Mouse (Mus musculus): ENCODE data around the gene Ppp3ca. TPM values are rescaled to one million over a fixed set of nuclear protein-coding genes. Genes with fewer than 3 reads are reported as not detected.

The Ppp3ca gene
- polyA plus RNA-seq, 1 experiment, result 29.4 TPM

- H3K4me1 ChIP-seq (ENCODE audit: control insufficient read depth, insufficient read depth, low read length), result no peaks in the 10 kb centered on the region
- H3K27me3 ChIP-seq (ENCODE audit: control insufficient read depth, insufficient read depth, low read length, poor library complexity, severe bottlenecking), result no peaks in the 10 kb centered on the region
- no peak overlapping the region for H3K27ac ChIP-seq (ENCODE audit: insufficient read depth, low read length)
- TF ChIP-seq EP300 (IDR thresholded peaks at IDR 0.05; ENCODE audit: insufficient read depth, low read depth, low read length) (no peak), CTCF (IDR thresholded peaks at IDR 0.05; ENCODE audit: low read depth, low read length) (no peak), POLR2A (IDR thresholded peaks at IDR 0.05; ENCODE audit: insufficient read depth, low read length) (no peak)
- no peak overlapping the region for H3K4me3 ChIP-seq (ENCODE audit: low read depth, low read length)
- no peaks in the 10 kb centered on the region for H3K9me3 ChIP-seq (replicated peaks; ENCODE audit: control insufficient read depth, insufficient read depth, low read length, poor library complexity, severe bottlenecking)
- H3K9ac ChIP-seq (ENCODE audit: low read depth, poor library complexity, severe bottlenecking), result no peak overlapping the region
- no peaks in the 10 kb centered on the region for H3K36me3 ChIP-seq (ENCODE audit: control insufficient read depth, insufficient read depth, low read length, poor library complexity, severe bottlenecking)
These were observed 296.9 kb downstream of the Ppp3ca start for GRCm38 (mm10) chr3:136966786-136967185.

- no peaks in the 10 kb centered on the region for H3K27me3 ChIP-seq (ENCODE audit: control insufficient read depth, insufficient read depth, low read length, poor library complexity, severe bottlenecking)
- no peaks in the 10 kb centered on the region for H3K4me1 ChIP-seq (ENCODE audit: control insufficient read depth, insufficient read depth, low read length)
- no peaks in the 10 kb centered on the region for H3K36me3 ChIP-seq (ENCODE audit: control insufficient read depth, insufficient read depth, low read length, poor library complexity, severe bottlenecking)
- H3K4me3 ChIP-seq (ENCODE audit: low read depth, low read length), result no peak overlapping the region
- no peak overlapping the region for H3K9ac ChIP-seq (ENCODE audit: low read depth, poor library complexity, severe bottlenecking)
- no peak overlapping the region for H3K27ac ChIP-seq (ENCODE audit: insufficient read depth, low read length)
- no peaks in the 10 kb centered on the region for H3K9me3 ChIP-seq (replicated peaks; ENCODE audit: control insufficient read depth, insufficient read depth, low read length, poor library complexity, severe bottlenecking)
- no peak for TF ChIP-seq POLR2A (IDR thresholded peaks at IDR 0.05; ENCODE audit: insufficient read depth, low read length)
- no peak for TF ChIP-seq CTCF (IDR thresholded peaks at IDR 0.05; ENCODE audit: low read depth, low read length)
- TF ChIP-seq EP300 (IDR thresholded peaks at IDR 0.05; ENCODE audit: insufficient read depth, low read depth, low read length), result no peak
These were observed 297.6 kb downstream of the Ppp3ca start for GRCm38 (mm10) chr3:136967510-136967909.

GRCm38 (mm10) chr3:136969796-136970195 is 299.9 kb downstream of the Ppp3ca start:
- Histone ChIP-seq H3K9me3 (replicated peaks; ENCODE audit: control insufficient read depth, insufficient read depth, low read length, poor library complexity, severe bottlenecking) (no peaks in the 10 kb centered on the region), H3K27me3 (ENCODE audit: control insufficient read depth, insufficient read depth, low read length, poor library complexity, severe bottlenecking) (no peaks in the 10 kb centered on the region), H3K36me3 (ENCODE audit: control insufficient read depth, insufficient read depth, low read length, poor library complexity, severe bottlenecking) (no peaks in the 10 kb centered on the region), H3K4me1 (ENCODE audit: control insufficient read depth, insufficient read depth, low read length) (no peaks in the 10 kb centered on the region), H3K27ac (ENCODE audit: insufficient read depth, low read length) (no peak overlapping the region), H3K9ac (ENCODE audit: low read depth, poor library complexity, severe bottlenecking) (no peak overlapping the region), H3K4me3 (ENCODE audit: low read depth, low read length) (no peak overlapping the region)
- TF ChIP-seq POLR2A (IDR thresholded peaks at IDR 0.05; ENCODE audit: insufficient read depth, low read length) (no peak), EP300 (IDR thresholded peaks at IDR 0.05; ENCODE audit: insufficient read depth, low read depth, low read length) (no peak), CTCF (IDR thresholded peaks at IDR 0.05; ENCODE audit: low read depth, low read length) (no peak)

GRCm38 (mm10) chr3:136977859-136978258 is 307.9 kb downstream of the Ppp3ca start:
- Histone ChIP-seq H3K27ac (ENCODE audit: insufficient read depth, low read length) (no peak overlapping the region), H3K4me1 (ENCODE audit: control insufficient read depth, insufficient read depth, low read length) (no peaks in the 10 kb centered on the region), H3K27me3 (ENCODE audit: control insufficient read depth, insufficient read depth, low read length, poor library complexity, severe bottlenecking) (no peaks in the 10 kb centered on the region), H3K9ac (ENCODE audit: low read depth, poor library complexity, severe bottlenecking) (no peak overlapping the region), H3K9me3 (replicated peaks; ENCODE audit: control insufficient read depth, insufficient read depth, low read length, poor library complexity, severe bottlenecking) (no peaks in the 10 kb centered on the region), H3K4me3 (ENCODE audit: low read depth, low read length) (no peak overlapping the region), H3K36me3 (ENCODE audit: control insufficient read depth, insufficient read depth, low read length, poor library complexity, severe bottlenecking) (no peaks in the 10 kb centered on the region)
- no peak for TF ChIP-seq CTCF (IDR thresholded peaks at IDR 0.05; ENCODE audit: low read depth, low read length)

GRCm38 (mm10) chr3:136980915-136981588 is 311.1 kb downstream of the Ppp3ca start:
- Histone ChIP-seq H3K27me3 (ENCODE audit: control insufficient read depth, insufficient read depth, low read length, poor library complexity, severe bottlenecking) (no peaks in the 10 kb centered on the region), H3K27ac (ENCODE audit: insufficient read depth, low read length) (no peak overlapping the region), H3K9ac (ENCODE audit: low read depth, poor library complexity, severe bottlenecking) (no peak overlapping the region), H3K9me3 (replicated peaks; ENCODE audit: control insufficient read depth, insufficient read depth, low read length, poor library complexity, severe bottlenecking) (no peaks in the 10 kb centered on the region), H3K4me3 (ENCODE audit: low read depth, low read length) (no peak overlapping the region), H3K36me3 (ENCODE audit: control insufficient read depth, insufficient read depth, low read length, poor library complexity, severe bottlenecking) (no peaks in the 10 kb centered on the region), H3K4me1 (ENCODE audit: control insufficient read depth, insufficient read depth, low read length) (no peaks in the 10 kb centered on the region)
- no peak for TF ChIP-seq POLR2A (IDR thresholded peaks at IDR 0.05; ENCODE audit: insufficient read depth, low read length)
- no peak for TF ChIP-seq EP300 (IDR thresholded peaks at IDR 0.05; ENCODE audit: insufficient read depth, low read depth, low read length)
- no peak for TF ChIP-seq CTCF (IDR thresholded peaks at IDR 0.05; ENCODE audit: low read depth, low read length)

GRCm38 (mm10) chr3:136981589-136981924 is 311.6 kb downstream of the Ppp3ca start:
- TF ChIP-seq CTCF (IDR thresholded peaks at IDR 0.05; ENCODE audit: low read depth, low read length), result no peak
- TF ChIP-seq POLR2A (IDR thresholded peaks at IDR 0.05; ENCODE audit: insufficient read depth, low read length), result no peak
- TF ChIP-seq EP300 (IDR thresholded peaks at IDR 0.05; ENCODE audit: insufficient read depth, low read depth, low read length), result no peak
- no peaks in the 10 kb centered on the region for H3K9me3 ChIP-seq (replicated peaks; ENCODE audit: control insufficient read depth, insufficient read depth, low read length, poor library complexity, severe bottlenecking)
- no peak overlapping the region for H3K9ac ChIP-seq (ENCODE audit: low read depth, poor library complexity, severe bottlenecking)
- H3K27ac ChIP-seq (ENCODE audit: insufficient read depth, low read length), result no peak overlapping the region
- H3K4me1 ChIP-seq (ENCODE audit: control insufficient read depth, insufficient read depth, low read length), result no peaks in the 10 kb centered on the region
- no peak overlapping the region for H3K4me3 ChIP-seq (ENCODE audit: low read depth, low read length)
- no peaks in the 10 kb centered on the region for H3K27me3 ChIP-seq (ENCODE audit: control insufficient read depth, insufficient read depth, low read length, poor library complexity, severe bottlenecking)
- H3K36me3 ChIP-seq (ENCODE audit: control insufficient read depth, insufficient read depth, low read length, poor library complexity, severe bottlenecking), result no peaks in the 10 kb centered on the region

All from ES-Bruce4 (cell line).